Mouse (Mus musculus): ENCODE results near the gene Nicn1. TPM values are rescaled to one million over a fixed set of nuclear protein-coding genes. Genes with fewer than 3 reads are reported as not detected.

Nicn1 gene
- total and polyA plus RNA-seq, 3 experiments: 7.4 to 12.9 (median 9.7) TPM

GRCm38 (mm10) chr9:108325811-108326210 is 35.6 kb downstream of the Nicn1 start:
- H3K9me3 ChIP-seq (replicated peaks; ENCODE audit: low read length): no peaks in the 10 kb centered on the region
- H3K4me2 ChIP-seq (ENCODE audit: insufficient read depth, low read depth, poor library complexity, severe bottlenecking): no peak overlapping the region
- peaks cover 42 to 75% of the 10 kb centered on the region in 2 experiments for H3K36me3 ChIP-seq (replicated peaks in 1 of 2; ENCODE audit: control insufficient read depth in 1 of 2, insufficient read depth in 1 of 2, low read length in 1 of 2)
- no peak overlapping the region for H3K9ac ChIP-seq (ENCODE audit: insufficient read depth, low read depth)
- no peaks in the 10 kb centered on the region for H3K27me3 ChIP-seq (replicated peaks)
- no peaks in the 10 kb centered on the region for H3K4me1 ChIP-seq (ENCODE audit: control insufficient read depth in 1 of 2, insufficient read depth in 2 of 2)
- peaks cover 76% of the 10 kb centered on the region for H3K79me2 ChIP-seq (replicated peaks; ENCODE audit: control insufficient read depth, extremely low read depth, insufficient read depth, poor library complexity, severe bottlenecking)
- DNase-seq (ENCODE audit: extremely low read depth): no peak
- in situ Hi-C loops (cut with MboI; ENCODE audit: low pct_ligation_motif_present, low pct_unique_long_range_greater_than_20kb, low sequenced_read_pairs) (no loop called here), dilution Hi-C loops (cut with MboI; ENCODE audit: extremely low pct_ligation_motif_present, extremely low pct_unique_long_range_greater_than_20kb, low sequenced_read_pairs) (no loop called here)
- TF ChIP-seq MAX (IDR thresholded peaks at IDR 0.05; ENCODE audit: low read length) (no peak), TCF12 (IDR thresholded peaks at IDR 0.05; ENCODE audit: low read depth, low read length) (no peak), CHD2 (IDR thresholded peaks at IDR 0.05; ENCODE audit: low read length) (no peak), SMC3 (IDR thresholded peaks at IDR 0.05; ENCODE audit: low read depth, low read length) (no peak), MYC (IDR thresholded peaks at IDR 0.05; ENCODE audit: low read depth, low read length) (no peak), TBP (conservative IDR thresholded peaks at IDR 0.05; ENCODE audit: low read depth, low read length) (no peak), MXI1 (IDR thresholded peaks at IDR 0.05; ENCODE audit: low read depth, low read length) (no peak), IRF4 (IDR thresholded peaks at IDR 0.05; ENCODE audit: low read depth, low read length) (no peak)
- no peak overlapping the region for H3K27ac ChIP-seq (ENCODE audit: insufficient read depth, low read depth)
- no peak overlapping the region for H3K4me3 ChIP-seq (replicated peaks in 1 of 3; ENCODE audit: low read depth in 2 of 3, low read length in 2 of 3, poor library complexity in 1 of 3)

GRCm38 (mm10) chr9:108337848-108338550 is 47.8 kb downstream of the Nicn1 start:
- Histone ChIP-seq H3K9ac (ENCODE audit: insufficient read depth, low read depth) (peak overlapping the region; percentile 32; the same call in 1 of the 2 replicates), H3K4me1 (ENCODE audit: control insufficient read depth in 1 of 2, insufficient read depth in 2 of 2) (peaks cover 13 to 34% of the 10 kb centered on the region in 2 experiments), H3K9me3 (replicated peaks; ENCODE audit: low read length) (no peaks in the 10 kb centered on the region), H3K27ac (ENCODE audit: insufficient read depth, low read depth) (no peak overlapping the region; the same call in 1 of the 2 replicates), H3K79me2 (replicated peaks; ENCODE audit: control insufficient read depth, extremely low read depth, insufficient read depth, poor library complexity, severe bottlenecking) (peaks cover 10% of the 10 kb centered on the region), H3K4me2 (ENCODE audit: insufficient read depth, low read depth, poor library complexity, severe bottlenecking) (peak overlapping the region; percentile 60), H3K36me3 (replicated peaks in 1 of 2; ENCODE audit: control insufficient read depth in 1 of 2, insufficient read depth in 1 of 2, low read length in 1 of 2) (peaks cover 27 to 47% of the 10 kb centered on the region in 2 experiments), H3K27me3 (replicated peaks) (no peaks in the 10 kb centered on the region), H3K4me3 (replicated peaks in 1 of 3; ENCODE audit: low read depth in 2 of 3, low read length in 2 of 3, poor library complexity in 1 of 3) (no peak overlapping the region)
- no peak for DNase-seq (ENCODE audit: extremely low read depth)
- dilution Hi-C loops (cut with MboI; ENCODE audit: extremely low pct_ligation_motif_present, extremely low pct_unique_long_range_greater_than_20kb, low sequenced_read_pairs): no loop called here
- in situ Hi-C loops (cut with MboI; ENCODE audit: low pct_ligation_motif_present, low pct_unique_long_range_greater_than_20kb, low sequenced_read_pairs): no loop called here
- TF ChIP-seq JUND (conservative IDR thresholded peaks at IDR 0.05; ENCODE audit: low read depth, low read length) (no peak), SMC3 (IDR thresholded peaks at IDR 0.05; ENCODE audit: low read depth, low read length) (no peak), ZC3H11A (IDR thresholded peaks at IDR 0.05; ENCODE audit: low read depth, low read length) (no peak), NELFE (IDR thresholded peaks at IDR 0.05; ENCODE audit: low read depth, low read length) (no peak), MAX (IDR thresholded peaks at IDR 0.05; ENCODE audit: low read length) (no peak), BHLHE40 (IDR thresholded peaks at IDR 0.05; ENCODE audit: low read depth, low read length) (no peak)

DNA sequence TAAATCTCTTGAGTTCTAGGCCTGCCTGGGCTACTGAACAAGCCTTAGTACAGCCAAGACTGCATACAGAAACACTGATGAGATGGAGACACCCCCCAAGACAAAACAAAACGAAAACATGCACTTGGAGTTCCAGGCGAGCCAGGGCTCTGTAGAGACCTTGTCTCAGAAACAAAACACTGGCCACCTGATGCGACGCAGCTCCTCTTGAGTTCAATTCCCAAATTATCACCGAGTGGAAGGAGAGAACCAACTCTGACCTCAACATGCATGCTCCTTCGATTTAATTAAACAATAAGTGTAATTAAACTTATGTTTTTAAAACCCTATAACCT is 48.3 kb downstream of the Nicn1 start:
- in situ Hi-C loops (cut with MboI; ENCODE audit: low pct_ligation_motif_present, low pct_unique_long_range_greater_than_20kb, low sequenced_read_pairs) (no loop called here), dilution Hi-C loops (cut with MboI; ENCODE audit: extremely low pct_ligation_motif_present, extremely low pct_unique_long_range_greater_than_20kb, low sequenced_read_pairs) (no loop called here)
- Histone ChIP-seq H3K4me3 (replicated peaks in 1 of 3; ENCODE audit: low read depth in 2 of 3, low read length in 2 of 3, poor library complexity in 1 of 3) (peak overlapping the region in 2 of 3 experiments; percentile 87 to 91), H3K4me1 (ENCODE audit: control insufficient read depth in 1 of 2, insufficient read depth in 2 of 2) (peaks cover 14 to 38% of the 10 kb centered on the region in 2 experiments), H3K27ac (ENCODE audit: insufficient read depth, low read depth) (peak overlapping the region; percentile 81), H3K79me2 (replicated peaks; ENCODE audit: control insufficient read depth, extremely low read depth, insufficient read depth, poor library complexity, severe bottlenecking) (peaks cover 10% of the 10 kb centered on the region), H3K27me3 (replicated peaks) (no peaks in the 10 kb centered on the region), H3K9me3 (replicated peaks; ENCODE audit: low read length) (no peaks in the 10 kb centered on the region), H3K36me3 (replicated peaks in 1 of 2; ENCODE audit: control insufficient read depth in 1 of 2, insufficient read depth in 1 of 2, low read length in 1 of 2) (peaks cover 23 to 44% of the 10 kb centered on the region in 2 experiments), H3K4me2 (ENCODE audit: insufficient read depth, low read depth, poor library complexity, severe bottlenecking) (peak overlapping the region; percentile 60), H3K9ac (ENCODE audit: insufficient read depth, low read depth) (peak overlapping the region; percentile 32; the same call in 1 of the 2 replicates)
- TF ChIP-seq ZKSCAN1 (IDR thresholded peaks at IDR 0.05; ENCODE audit: borderline replicate concordance, low read depth, low read length): no peak
- no peak for DNase-seq (ENCODE audit: extremely low read depth)

Data from CH12.LX (cell line).